Mouse (Mus musculus) T-helper 2 cell (primary cell): ENCODE measurements around the gene Clba1.

Experiments
- in situ Hi-C: fragments of 300-600 bp; cut with MboI, MseI; formaldehyde crosslinking; loops from one replicate; pipeline ENCODE4 v1.15.1; 2025; ENCODE audit warnings: high pct_unique_total_duplicates

The Clba1 gene

DNA sequence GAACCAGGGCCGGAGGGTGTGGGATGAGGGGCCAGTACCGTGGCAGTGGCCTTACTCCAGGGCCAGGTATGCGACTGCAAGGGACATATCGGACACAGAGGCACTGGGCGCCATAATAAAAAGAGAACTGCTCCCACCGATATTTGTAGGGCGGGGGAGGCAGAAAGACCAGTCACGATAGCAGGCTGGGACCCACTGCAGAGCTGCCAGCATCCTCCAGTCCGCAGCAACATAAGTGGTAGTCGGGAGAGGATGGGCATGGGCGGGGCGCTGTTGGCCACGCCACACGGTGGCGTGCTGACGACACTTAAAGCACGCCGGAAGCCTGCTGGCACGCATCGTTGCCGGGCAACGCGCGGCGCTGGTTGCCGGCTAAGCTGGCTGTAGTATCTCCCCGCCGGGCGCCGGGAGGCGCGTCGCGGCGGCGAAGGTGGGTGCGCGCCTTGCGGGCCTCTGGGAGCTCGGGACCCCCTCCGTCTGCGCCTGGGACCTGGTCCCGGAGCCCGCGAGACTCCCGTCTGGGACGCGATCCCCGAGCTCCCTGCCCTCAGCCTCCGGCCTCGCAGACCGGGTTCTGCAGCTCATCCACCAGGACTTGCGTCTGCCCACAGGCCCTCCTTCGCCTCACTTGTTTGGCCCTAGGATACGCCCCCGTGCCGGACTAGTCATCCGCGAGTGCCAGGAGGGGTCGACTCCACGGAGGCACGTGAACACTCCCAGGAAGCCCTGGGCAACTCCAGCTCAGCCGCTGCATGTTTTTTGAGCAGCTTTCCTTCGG is at the start of gene Clba1:
TSS of gene Clba1 (plus strand) at position 351 of the 778 bp plus-strand sequence.
- in situ Hi-C loops: loop anchor here (5.0 to 10.0 kb wide), 3 partner anchors 66 to 136 kb away; partner anchors contain the start of gene Nudt14

DNA sequence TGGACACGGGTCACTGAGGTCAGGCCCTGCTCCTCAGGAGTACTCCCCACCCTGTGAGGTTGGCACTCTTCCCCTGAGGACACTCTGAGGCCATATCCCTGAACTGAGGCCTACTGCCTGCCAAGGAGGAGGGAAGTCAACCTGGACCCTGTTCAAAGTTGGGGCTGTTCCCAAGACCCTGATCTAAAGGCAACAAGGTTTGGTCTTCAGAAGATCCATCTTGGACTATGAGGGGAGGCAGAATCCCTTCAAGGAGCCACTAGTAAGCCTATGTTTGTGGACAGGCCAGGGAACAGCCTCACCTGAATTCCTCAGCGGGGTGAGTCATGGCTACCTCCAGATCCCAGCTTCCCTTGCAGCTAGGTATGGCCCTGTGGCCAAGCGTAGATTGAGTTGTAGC is 49.3 kb upstream of the Clba1 start:
- in situ Hi-C loops: no loop called here

DNA sequence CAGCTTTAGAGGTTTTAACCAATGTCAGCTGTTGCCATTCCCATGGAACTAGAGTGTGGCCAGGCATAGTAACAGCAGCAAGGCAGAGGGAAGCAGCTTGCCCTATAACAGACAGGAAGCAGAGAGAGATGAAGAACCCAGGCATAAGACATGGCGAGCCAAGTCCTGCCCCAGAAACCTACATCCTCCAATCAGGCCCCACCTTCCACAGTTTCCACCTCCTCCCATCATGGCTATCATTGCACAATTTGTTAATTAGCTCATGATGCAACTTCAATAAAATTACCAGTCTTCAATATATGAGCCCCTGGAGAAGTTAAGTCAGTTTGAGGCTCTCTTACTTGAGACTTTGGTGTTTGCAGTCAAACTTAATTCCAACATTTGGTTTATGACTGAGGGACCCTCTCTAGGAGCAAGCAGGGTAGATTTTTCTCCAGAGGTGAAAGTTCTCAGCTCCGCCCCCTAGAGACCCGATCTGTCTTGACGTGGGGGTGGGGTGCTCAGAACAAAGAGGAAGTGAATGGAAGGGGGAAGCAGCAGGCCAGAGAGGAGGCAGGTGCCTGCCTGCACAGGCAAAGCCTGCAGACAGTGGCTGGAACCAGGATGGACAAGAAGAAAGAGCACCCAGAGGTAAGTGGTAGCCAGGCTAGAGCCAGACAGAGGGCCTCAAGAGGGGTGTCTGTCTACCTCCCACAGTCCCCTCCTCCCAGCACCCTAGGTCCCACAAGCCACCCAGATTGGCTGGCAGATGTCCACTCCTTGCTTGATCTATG is 48.4 kb upstream of the Clba1 start, which contains the start of gene Pld4:
TSS of gene Pld4 (plus strand) at position 502 of the 773 bp plus-strand sequence.
- in situ Hi-C loops: no loop called here

DNA sequence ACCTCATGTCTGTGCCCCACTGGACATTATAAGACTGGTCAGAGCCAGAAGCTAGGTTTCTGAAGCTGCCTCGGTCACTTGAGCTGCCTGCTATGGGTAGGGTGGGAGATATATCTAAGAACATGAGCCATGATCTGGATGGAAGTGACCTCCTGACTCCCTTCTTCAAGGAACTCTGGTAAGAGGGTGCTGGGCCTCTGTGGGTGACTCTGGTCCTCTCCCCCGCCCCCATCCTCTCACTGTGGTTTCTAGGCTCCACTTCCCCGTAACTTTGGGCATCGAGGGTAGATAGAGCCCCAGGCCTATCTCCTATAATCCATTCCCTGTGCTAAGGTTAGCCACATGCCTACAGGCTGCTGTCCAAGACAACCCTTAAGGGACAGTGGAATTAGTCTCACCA is 47.3 kb upstream of the Clba1 start:
- in situ Hi-C loops: no loop called here

DNA sequence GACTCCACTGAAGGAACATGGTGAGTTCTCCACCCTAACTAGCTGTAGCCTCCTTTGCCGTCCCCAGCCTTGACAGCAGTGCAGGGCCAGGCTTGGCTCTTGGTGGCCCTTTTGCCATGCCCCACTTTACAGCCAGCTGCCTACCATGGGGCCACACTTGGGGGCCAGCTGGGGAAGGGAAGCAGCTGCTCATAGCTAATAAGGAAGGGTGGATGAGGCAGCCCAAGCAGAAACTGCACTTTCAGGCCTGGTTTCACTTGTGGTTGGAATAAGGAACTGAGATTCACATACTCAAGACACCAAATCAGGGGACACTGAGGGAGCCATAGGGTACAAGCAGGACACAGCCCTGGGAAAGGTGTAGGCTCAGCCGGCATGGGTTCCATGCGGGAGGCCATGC is 46.7 kb upstream of the Clba1 start:
- in situ Hi-C loops: no loop called here

DNA sequence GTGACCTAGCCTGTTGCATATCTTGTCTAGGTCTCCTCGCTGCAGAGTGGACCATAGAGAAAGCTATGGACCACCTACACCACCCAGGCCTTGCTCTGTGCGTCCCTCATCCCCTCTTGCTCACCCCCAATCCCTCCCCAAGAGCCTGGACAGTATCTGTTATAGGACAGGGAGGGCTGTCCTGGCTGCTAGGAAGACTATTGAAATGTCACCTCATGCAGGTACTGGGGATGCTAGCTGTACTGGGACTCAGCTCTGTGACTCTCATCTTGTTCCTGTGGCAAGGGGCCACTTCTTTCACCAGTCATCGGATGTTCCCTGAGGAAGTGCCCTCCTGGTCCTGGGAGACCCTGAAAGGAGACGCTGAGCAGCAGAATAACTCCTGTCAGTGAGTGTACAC is 45.6 kb upstream of the Clba1 start:
- in situ Hi-C loops: no loop called here

DNA sequence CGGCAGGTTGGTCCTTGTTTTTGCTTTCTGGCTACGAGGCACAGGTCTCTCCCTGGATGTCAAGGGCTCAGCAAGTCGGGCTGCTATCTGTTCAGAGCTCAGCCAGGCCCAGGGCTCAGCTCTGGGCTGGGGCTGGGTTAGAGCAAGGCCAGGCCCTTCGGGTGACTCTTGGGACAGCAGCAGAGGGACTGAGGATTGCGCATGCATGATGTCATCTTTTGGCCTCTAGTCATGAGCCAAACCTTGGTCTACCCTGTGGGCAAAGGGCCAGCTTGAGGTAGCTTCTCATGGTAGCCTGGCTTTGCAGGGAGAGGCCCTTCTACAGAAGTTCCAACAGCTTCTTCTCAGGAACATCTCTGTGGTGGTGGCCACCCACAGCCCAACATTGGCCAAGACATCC is 44.6 kb upstream of the Clba1 start:
- in situ Hi-C loops: no loop called here

DNA sequence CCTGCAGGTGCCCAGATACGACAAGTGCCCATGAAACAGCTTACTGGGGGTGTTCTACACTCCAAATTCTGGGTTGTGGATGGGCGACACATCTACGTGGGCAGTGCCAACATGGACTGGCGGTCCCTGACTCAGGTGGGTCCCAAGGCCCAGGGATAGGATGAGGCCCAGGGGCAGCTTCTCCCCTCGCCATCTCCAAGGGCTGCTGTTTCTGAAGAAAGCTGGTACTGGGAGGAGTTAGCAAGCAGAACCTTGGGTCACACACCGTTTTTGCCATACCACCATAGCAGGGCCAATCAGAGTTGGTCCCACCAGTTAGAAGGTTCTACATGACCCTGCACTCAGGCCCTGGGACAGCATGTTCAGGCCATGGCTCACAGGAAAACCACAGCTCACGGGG is 43.7 kb upstream of the Clba1 start:
- in situ Hi-C loops: no loop called here

DNA sequence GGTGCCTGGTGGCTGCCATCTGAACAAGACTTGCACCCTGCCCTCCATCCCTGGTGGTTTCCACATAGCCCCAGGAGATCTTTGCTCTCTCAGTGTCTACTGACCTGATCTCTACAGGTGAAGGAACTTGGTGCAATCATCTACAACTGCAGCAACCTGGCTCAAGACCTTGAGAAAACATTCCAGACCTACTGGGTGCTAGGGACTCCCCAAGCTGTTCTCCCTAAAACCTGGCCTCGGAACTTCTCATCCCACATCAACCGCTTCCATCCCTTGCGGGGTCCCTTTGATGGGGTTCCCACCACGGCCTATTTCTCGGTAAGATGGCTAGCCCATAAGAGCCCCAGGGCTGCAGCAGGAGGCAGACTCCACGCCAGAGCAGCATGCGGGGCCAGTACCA is 42.2 kb upstream of the Clba1 start:
- in situ Hi-C loops: no loop called here

DNA sequence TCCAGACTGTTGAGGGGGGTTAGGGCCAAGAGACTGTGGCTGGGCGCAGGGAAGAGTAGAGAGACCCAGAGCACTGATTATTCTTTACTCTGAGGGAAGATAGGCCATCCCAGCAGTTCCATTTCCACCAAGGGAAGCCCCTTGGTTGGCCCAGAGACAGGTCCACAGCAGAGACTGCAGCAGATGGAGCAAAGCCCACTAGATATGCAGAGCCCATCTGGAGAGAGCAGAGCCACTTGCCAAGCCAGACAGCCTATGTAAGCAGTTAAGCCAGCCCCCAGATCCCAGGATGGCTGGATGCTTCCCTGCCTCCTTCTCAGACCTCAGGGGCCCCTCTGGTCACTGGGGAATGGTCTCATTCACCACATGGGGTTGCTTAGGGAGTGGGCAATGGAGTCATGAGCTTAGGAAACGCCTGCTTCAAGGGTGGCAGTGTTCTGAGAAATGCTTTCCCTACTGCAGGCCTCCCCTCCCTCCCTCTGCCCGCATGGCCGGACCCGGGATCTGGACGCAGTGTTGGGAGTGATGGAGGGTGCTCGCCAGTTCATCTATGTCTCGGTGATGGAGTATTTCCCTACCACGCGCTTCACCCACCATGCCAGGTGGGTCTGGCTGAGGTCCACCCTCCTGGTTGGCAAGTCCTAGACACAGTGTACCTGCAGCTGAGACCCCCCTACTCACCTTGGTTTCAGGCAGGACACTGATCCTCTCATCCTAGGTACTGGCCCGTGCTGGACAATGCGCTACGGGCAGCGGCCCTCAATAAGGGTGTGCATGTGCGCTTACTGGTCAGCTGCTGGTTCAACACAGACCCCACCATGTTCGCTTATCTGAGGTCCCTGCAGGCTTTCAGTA is 41.5 kb upstream of the Clba1 start:
- in situ Hi-C loops: no loop called here

DNA sequence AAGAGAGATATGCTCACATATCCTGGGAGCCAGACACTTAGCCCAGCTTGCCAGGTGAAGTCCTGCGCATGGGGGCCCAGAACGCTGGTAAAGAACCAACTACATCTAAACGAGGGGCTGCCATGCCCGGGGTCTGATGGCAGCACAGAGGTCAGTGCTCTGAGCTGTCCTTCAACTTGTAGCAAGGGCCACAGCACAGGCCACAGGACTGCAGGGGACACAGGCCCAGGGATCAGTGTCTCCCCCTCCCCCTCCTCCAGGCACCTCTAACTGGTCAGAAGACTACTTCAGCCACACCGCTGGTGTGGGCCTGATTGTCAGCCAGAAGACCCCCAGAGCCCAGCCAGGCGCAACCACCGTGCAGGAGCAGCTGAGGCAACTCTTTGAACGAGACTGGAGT is 40.6 kb upstream of the Clba1 start:
- in situ Hi-C loops: no loop called here

DNA sequence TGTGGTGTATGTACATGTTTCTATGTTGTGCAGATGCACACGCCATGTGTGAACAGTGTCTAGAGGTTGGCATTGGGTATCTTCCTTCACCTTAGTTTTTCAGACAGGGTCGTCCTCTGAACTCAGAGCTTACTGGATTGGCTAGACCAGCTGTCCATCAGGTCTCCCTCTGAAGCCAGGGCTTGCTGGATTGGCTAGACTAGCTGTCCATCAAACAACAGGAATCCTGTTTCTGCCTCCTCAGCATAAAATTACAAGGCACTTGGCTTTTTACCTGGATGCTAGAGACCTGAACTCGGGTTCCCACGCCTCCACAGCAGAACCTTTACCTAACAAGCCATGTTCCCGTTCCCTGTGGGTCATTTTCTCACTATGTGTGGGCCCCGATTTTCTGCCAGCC is 39.7 kb upstream of the Clba1 start:
- in situ Hi-C loops: no loop called here

DNA sequence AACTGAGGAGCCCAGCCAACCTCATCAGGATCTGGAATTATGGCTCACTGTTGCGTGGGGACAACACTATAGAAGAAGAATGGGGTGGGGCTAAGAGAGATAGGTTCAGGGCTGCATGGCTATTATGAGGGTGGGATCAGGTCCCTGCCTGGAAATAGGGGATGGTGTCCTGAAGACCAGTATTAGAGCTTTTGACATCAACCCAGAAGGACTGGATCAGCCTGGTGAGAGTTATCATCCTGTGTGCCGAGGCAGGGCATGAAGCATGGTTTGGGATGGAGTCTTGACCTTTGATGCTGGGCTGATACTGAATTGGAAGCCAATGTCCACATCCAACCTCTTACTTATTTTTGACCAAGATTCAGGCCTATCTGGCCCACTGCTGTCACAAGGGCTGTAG is 39.0 kb upstream of the Clba1 start:
- in situ Hi-C loops: no loop called here

DNA sequence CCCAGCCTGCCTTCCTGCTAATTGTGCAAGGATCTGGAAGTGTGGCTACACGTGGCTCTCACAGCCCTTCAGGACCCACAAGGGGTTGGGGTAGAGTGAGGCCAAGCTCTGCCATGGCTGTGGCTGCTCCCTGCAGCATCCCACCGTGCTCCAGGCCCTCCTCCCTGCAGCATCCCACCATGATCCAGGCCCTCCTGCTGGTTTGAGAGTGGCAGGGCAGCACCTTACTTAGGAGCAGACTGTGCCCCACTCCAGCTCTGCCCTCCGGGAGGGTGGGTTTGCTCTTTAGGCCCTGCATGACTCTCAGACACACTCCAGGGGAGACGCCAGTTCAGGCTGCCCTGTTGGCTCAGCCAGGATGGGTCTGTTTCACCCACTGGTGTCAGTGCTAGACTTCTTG is 38.3 kb upstream of the Clba1 start:
- in situ Hi-C loops: no loop called here

DNA sequence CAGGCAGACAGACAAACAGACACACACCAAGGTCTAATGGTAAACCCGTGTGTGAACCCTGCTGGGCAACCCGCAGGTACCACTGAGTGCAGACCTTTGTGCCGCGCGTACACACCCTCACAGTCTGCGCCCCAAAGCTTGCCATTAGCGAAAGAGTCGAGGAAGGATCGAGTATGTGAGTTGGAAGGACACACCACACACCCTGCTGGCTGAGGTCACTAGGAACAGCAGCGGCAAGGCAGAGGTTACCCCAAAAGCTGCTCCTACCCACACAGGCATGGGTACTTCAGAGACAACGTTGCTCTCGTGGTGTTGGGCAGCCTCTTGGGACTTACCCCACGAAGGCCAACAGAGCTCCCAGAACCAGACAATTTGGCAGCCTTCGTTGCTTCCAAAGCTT is 36.4 kb upstream of the Clba1 start:
- in situ Hi-C loops: no loop called here

DNA sequence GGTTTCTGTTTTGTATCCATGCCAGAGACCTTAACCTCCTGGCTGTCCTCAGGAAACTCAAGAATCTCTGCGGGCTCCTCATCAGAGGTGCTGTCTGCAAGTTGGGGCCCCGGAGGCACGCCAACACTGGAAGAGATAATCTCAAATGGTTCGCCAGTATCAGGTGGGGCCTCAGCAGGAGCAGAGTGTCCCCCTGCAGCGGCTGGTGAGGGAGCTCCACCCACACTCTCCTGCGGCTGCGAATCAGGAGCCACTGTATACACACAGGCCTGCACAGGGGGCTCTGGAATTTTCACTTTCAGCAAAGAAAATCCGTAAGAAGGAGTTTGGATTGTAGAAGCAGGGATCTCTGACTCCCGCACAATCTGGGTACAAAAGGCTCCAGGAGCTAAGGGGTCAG is 35.4 kb upstream of the Clba1 start:
- in situ Hi-C loops: no loop called here

DNA sequence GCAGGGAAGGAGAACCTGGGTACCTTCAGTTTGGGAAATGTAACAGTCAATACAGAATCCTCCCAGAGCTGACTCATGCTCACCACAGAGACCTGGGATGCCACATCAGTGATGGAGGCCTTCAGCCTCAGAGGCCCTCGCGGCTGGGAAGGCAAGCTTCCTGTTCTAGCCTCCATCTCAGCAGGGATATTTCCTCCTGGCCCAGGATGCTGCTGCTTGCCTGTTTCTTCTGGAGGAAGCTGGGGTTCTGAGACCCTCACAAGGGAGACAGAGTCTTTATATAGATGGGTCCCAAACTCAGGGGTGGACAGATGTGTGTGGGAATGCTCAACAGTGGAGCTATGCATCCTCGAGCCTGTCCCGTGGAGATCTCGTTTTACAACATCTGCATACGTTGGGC is 34.7 kb upstream of the Clba1 start:
- in situ Hi-C loops: no loop called here

DNA sequence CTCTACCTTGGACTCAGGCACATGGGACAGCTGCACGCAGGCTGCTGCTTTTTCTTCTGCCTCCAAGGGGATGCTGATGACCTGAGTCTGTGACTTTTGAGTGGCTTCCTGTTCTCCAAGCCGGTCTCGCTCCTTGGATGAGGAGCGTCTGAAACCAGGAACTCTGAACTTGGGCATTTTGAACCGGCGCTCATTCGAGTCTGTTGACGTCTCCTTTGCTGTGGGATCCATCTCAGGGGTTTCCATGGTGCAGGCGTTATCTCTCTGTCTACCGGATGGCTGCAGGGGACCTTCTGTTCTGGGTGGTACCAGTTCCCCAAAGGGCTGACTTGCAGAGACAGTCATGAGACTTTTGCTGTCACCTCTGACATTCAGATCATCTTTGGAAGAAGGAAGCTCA is 34.3 kb upstream of the Clba1 start:
- in situ Hi-C loops: no loop called here

DNA sequence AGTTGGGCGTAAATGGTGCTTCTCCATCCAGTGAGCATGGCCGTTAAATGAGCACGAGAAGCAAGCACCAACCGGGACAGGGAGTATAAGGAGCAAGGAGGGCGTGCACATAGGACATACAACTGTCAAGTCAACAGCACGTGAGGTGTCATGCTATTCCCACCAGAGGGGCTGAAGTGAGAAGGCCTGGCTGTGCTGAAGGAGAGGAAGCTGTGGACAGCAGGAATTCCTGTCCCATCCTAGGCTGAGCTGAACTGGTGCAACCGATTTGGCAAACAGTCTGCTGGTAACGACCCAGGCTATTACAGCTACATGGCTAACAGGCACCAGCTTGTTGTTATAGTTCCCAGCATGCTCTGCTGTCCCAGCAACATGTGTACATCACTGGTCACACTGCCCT is 17.7 kb upstream of the Clba1 start:
- in situ Hi-C loops: loop anchor here (10.0 kb wide), 1 partner anchor 644 kb away; no protein-coding TSS in a partner anchor

DNA sequence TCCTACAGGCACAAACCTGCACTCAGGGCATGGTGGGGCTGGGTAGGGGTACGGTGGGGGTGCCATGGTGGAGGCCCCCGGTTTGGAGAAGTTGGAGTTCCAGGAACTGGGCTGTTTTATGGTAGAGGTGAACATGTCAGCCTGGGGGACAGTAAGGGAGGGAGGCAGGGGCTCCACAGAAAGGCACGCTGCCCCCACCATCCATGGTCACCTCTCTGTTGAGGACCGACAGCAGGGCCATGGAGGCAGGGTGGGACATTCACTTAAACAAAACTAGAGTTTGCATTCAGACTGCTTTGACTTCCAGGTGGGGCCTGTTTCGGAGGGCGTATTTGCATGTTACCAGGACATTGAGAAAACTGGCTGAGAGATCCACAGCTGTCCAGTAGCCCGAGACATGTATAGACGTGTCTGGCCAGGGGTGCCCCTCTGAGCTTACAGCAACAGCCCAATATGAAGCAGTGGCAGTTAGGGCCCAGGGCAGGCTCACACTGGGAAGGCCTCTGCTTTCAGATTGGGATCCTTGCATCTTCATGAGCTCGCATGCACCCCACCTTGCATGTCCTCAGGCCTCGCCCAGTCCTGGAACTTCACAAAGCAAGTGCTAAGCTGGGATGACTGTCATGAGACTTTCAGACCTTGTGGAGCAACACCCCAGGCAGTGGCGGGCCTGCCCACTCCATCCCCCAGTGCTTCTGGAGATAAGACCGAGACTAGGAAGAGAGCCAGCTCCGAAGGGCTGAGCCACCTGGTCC is 15.0 kb upstream of the Clba1 start:
- in situ Hi-C loops: loop anchor here (10.0 kb wide), 1 partner anchor 641 kb away; no protein-coding TSS in a partner anchor

DNA sequence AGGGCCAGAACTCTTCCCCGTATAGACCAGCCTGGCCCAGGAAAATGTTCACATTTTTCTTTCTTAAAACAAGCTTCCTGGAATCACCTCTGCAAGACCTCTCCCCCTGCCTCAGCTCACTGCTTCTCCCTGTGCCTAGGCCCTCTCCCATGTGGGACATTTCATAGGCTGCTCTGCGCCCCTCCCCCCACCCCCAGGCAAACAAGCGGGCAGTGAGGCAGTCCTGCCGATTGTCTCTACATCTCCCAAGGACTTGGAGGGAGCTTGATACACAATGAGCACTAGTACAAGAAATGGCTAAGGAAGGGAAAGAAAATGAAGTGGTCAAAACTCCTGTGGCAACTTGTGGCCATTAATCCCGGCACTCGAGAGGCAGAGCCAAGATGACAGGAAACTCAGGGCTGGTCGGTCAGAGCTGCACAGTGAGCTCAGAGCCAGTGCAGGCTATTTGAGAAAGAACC is 14.4 kb upstream of the Clba1 start:
- in situ Hi-C loops: loop anchor here (10.0 kb wide), 1 partner anchor 640 kb away; no protein-coding TSS in a partner anchor
